Mouse (Mus musculus): Measurements from ENCODE around the gene Nckap5l.

- TF ChIP-seq TAL1 (IDR thresholded peaks at IDR 0.05; ENCODE audit: low read length) (no peak), GATA1 (IDR thresholded peaks at IDR 0.05; ENCODE audit: low read length) (no peak)
Observed at GRCm38 (mm10) chr15:99484745-99485144, 27.2 kb upstream of the Nckap5l start.

Measured in erythroblast, embryonic 14.5 days (primary cell).